Mouse (Mus musculus) kidney, adult 2 months (tissue): ENCODE data around the gene Fam3c.

ENCODE experiments used
- CTCF ChIP-seq: fragments of 200-500 bp; conservative IDR thresholded peaks from 2 replicates; pipeline ENCODE4 v1.5.1; 2011; ENCODE audit warnings: low read depth, mild to moderate bottlenecking, control low read depth, low read length, moderate library complexity, mixed read lengths; ENCODE audit not compliant: insufficient read depth, insufficient read length
- POLR2A ChIP-seq: fragments of 200-500 bp; IDR thresholded peaks from one replicate; pipeline ENCODE4 v1.6.1; 2011; ENCODE audit warnings: low read depth, low read length, control low read depth

DNA sequence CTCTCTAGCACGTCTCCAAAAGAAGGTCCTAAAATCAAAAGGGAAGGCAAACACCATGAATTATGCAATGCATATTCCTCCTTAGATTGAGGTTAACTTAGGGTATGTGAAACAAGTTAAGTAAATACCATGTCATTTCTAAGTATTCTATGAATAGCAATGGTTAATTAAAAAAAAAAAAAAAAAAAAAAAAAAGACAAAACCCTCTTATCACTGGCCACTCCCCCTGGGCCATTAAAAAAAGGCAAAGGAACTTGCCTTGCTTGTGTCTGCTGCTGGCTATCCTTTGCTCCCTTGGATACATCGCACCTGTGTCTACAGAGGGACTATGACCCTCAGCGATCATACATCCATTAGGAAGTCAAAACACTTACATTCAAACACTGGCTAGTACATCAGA is 12.8 kb downstream of the Fam3c start:
- no peak for TF ChIP-seq CTCF
- TF ChIP-seq POLR2A, result no peak
